Mouse (Mus musculus): ENCODE data around the gene Ttc39b.

DNA sequence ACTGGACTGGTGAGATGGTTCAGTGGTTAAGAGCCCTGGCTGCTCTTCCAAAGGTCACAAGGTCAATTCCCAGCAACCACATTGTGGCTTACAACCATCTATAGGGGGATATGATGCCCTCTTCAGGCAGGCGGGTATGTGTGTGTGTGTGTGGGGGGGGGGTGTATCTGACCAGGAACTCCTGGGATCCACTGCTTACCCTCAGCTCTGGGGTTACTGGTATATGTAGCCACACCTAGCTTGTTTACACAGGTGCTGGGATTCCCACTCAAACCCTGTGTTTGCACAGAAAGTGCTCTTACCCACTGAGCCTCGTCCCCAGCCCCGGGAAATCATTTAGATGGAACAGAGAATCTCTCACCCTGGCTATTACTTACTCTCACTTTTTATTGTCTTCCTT lies 13.7 kb upstream of the Ttc39b start:
- no peak for TF ChIP-seq CTCF (IDR thresholded peaks at IDR 0.05; ENCODE audit: extremely low read depth, insufficient read depth, insufficient read length, insufficient replicate concordance)
- TF ChIP-seq POLR2A (IDR thresholded peaks at IDR 0.05; ENCODE audit: low read depth, low read length), result no peak

Data from spleen, adult 2 months (tissue).